Mouse (Mus musculus): Measurements from ENCODE around the gene Fam120a. TPM values are rescaled to one million over a fixed set of nuclear protein-coding genes. Genes with fewer than 3 reads are reported as not detected.

The Fam120a gene
- polyA plus RNA-seq, 1 experiment from 2014 or later: 20.2 TPM

DNA sequence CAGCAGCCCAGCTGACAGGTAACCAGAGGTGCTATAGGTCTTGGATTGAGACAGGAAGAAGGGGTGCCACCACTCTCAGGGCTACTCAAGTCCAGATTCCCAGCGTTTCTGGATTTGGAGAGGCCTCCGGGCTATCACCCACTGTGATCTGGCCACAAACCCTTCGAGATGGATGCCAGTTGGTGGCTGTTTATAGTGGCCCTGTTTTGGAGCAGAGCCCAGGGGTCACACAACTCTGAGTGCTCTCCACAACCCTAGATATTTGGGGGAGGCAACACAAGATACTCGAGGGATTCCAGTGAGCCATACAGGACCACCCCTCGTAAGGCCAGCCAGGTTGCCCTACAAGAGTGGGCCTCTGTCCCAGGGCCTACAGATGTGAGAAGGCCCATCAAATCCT, 98.7 kb downstream of the Fam120a start:
- DNase-seq (ENCODE audit: low spot score) (no peak), ATAC-seq (ENCODE audit: insufficient number of reproducible peaks, low FRiP score, low TSS enrichment, low read depth) (no peak)
- Histone ChIP-seq H3K27me3 (ENCODE audit: control insufficient read depth, insufficient read depth, low read length) (no peaks in the 10 kb centered on the region), H3K9ac (ENCODE audit: low read length) (peak overlapping the region; percentile 99; the same call in 1 of the 2 replicates), H3K9me3 (ENCODE audit: control insufficient read depth, low read length) (no peaks in the 10 kb centered on the region), H3K4me2 (ENCODE audit: low read depth, severe bottlenecking) (peak overlapping the region; percentile 77), H3K27ac (replicated peaks; ENCODE audit: low read depth, low read length) (no peak overlapping the region), H3K4me3 (ENCODE audit: low read depth, low read length) (peak overlapping the region; percentile 52), H3K4me1 (ENCODE audit: control insufficient read depth, insufficient read depth, low read length) (peaks cover 21% of the 10 kb centered on the region), H3K36me3 (ENCODE audit: control insufficient read depth, insufficient read depth, low read length) (no peaks in the 10 kb centered on the region)
- 27% methylated on average over 5 of the region's 5 CpGs for WGBS

GRCm38 (mm10) chr13:48864673-48865356, 103.0 kb downstream of the Fam120a start:
- Histone ChIP-seq H3K27me3 (ENCODE audit: control insufficient read depth, insufficient read depth, low read length) (no peaks in the 10 kb centered on the region), H3K9me3 (ENCODE audit: control insufficient read depth, low read length) (no peaks in the 10 kb centered on the region), H3K4me1 (ENCODE audit: control insufficient read depth, insufficient read depth, low read length) (peaks cover 23% of the 10 kb centered on the region), H3K27ac (replicated peaks; ENCODE audit: low read depth, low read length) (no peak overlapping the region), H3K4me3 (ENCODE audit: low read depth, low read length) (no peak overlapping the region), H3K9ac (ENCODE audit: low read length) (no peak overlapping the region), H3K4me2 (ENCODE audit: low read depth, severe bottlenecking) (no peak overlapping the region), H3K36me3 (ENCODE audit: control insufficient read depth, insufficient read depth, low read length) (no peaks in the 10 kb centered on the region)
- WGBS: 83% methylated on average over 12 of the region's 12 CpGs
- ATAC-seq (ENCODE audit: insufficient number of reproducible peaks, low FRiP score, low TSS enrichment, low read depth): no peak
- no peak for DNase-seq (ENCODE audit: low spot score)

DNA sequence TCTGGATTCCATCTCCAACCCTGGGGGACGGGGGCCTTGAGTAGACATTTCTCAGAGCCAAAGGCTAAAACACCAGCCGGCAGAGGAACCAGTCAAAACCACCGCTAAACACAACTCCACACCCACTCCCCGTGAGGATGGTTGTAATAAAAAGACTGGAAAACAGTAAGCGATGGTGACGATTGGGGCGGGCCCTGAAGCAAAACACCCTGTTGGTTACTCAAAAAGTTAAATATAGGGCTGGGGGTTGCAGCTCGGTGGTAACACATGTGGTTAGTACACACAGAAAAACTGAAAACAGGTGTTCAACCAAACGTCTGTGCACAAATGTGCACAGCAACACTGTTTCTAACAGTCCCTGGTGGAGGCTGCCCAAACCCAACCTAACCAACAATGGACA, 104.3 kb downstream of the Fam120a start:
- DNase-seq (ENCODE audit: low spot score) (no peak), ATAC-seq (ENCODE audit: insufficient number of reproducible peaks, low FRiP score, low TSS enrichment, low read depth) (no peak)
- Histone ChIP-seq H3K27ac (replicated peaks; ENCODE audit: low read depth, low read length) (peak overlapping the region; percentile 36; the same call in 1 of the 2 replicates), H3K4me2 (ENCODE audit: low read depth, severe bottlenecking) (no peak overlapping the region), H3K27me3 (ENCODE audit: control insufficient read depth, insufficient read depth, low read length) (no peaks in the 10 kb centered on the region), H3K4me3 (ENCODE audit: low read depth, low read length) (no peak overlapping the region), H3K4me1 (ENCODE audit: control insufficient read depth, insufficient read depth, low read length) (peaks cover 20% of the 10 kb centered on the region), H3K9me3 (ENCODE audit: control insufficient read depth, low read length) (no peaks in the 10 kb centered on the region), H3K9ac (ENCODE audit: low read length) (no peak overlapping the region), H3K36me3 (ENCODE audit: control insufficient read depth, insufficient read depth, low read length) (no peaks in the 10 kb centered on the region)
- WGBS: 42% methylated on average over 9 of the region's 9 CpGs

DNA sequence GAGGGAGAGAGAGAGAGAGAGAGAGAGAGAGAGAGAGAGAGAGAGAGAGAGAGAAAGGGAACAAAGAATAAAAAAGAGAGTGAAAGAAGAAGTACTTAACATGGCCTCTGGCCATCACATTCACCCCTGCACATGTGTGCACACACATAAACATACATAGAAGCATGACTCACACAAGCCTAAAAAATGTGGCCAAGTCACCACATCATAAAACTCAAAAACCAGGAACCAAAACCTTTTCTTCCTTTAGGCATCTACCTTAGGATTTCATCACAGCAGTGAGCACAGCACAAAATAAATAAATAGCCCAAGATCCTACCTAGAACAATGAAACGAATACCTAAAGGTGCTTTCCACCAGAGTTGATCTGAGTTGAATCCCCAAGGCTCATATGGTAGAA, 105.9 kb downstream of the Fam120a start:
- DNase-seq (ENCODE audit: low spot score) (no peak), ATAC-seq (ENCODE audit: insufficient number of reproducible peaks, low FRiP score, low TSS enrichment, low read depth) (no peak)
- Histone ChIP-seq H3K9me3 (ENCODE audit: control insufficient read depth, low read length) (no peaks in the 10 kb centered on the region), H3K9ac (ENCODE audit: low read length) (no peak overlapping the region), H3K4me1 (ENCODE audit: control insufficient read depth, insufficient read depth, low read length) (peaks cover 34% of the 10 kb centered on the region), H3K4me2 (ENCODE audit: low read depth, severe bottlenecking) (no peak overlapping the region), H3K36me3 (ENCODE audit: control insufficient read depth, insufficient read depth, low read length) (no peaks in the 10 kb centered on the region), H3K27ac (replicated peaks; ENCODE audit: low read depth, low read length) (no peak overlapping the region), H3K27me3 (ENCODE audit: control insufficient read depth, insufficient read depth, low read length) (no peaks in the 10 kb centered on the region), H3K4me3 (ENCODE audit: low read depth, low read length) (no peak overlapping the region)
- WGBS: 86% methylated on average over 1 of the region's 1 CpGs

GRCm38 (mm10) chr13:48858779-48859178, 109.0 kb downstream of the Fam120a start:
- DNase-seq (ENCODE audit: low spot score): no peak
- no peak overlapping the region for H3K9ac ChIP-seq (ENCODE audit: low read length)
- no peaks in the 10 kb centered on the region for H3K36me3 ChIP-seq (ENCODE audit: control insufficient read depth, insufficient read depth, low read length)
- no peaks in the 10 kb centered on the region for H3K9me3 ChIP-seq (ENCODE audit: control insufficient read depth, low read length)
- peaks cover 36% of the 10 kb centered on the region for H3K4me1 ChIP-seq (ENCODE audit: control insufficient read depth, insufficient read depth, low read length)
- H3K27me3 ChIP-seq (ENCODE audit: control insufficient read depth, insufficient read depth, low read length): no peaks in the 10 kb centered on the region
- ATAC-seq (ENCODE audit: insufficient number of reproducible peaks, low FRiP score, low TSS enrichment, low read depth): no peak
- 69% methylated on average over 4 of the region's 4 CpGs for WGBS
- no peak overlapping the region for H3K4me3 ChIP-seq (ENCODE audit: low read depth, low read length)
- no peak overlapping the region for H3K27ac ChIP-seq (replicated peaks; ENCODE audit: low read depth, low read length)
- no peak overlapping the region for H3K4me2 ChIP-seq (ENCODE audit: low read depth, severe bottlenecking)

DNA sequence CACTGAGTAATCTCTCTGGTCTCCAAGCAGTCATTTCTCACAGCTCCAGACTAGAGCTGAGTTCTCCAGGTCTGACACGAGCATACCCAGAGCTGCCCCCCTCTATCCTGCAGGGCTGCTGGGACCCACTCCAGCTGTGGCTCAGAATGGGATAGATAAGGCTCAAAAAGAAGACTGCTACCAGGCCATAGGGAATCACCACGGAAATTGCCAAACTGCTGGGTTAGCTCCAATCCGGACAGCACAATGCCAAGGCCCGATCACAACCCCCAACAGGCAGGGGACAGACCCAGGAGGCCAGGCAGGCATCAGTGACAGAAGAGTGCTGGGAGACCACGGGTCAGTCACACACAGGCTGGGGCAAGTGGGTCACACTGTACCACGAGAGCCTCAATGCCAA, 109.8 kb downstream of the Fam120a start:
- Histone ChIP-seq H3K36me3 (ENCODE audit: control insufficient read depth, insufficient read depth, low read length) (no peaks in the 10 kb centered on the region), H3K27ac (replicated peaks; ENCODE audit: low read depth, low read length) (no peak overlapping the region), H3K9ac (ENCODE audit: low read length) (no peak overlapping the region), H3K27me3 (ENCODE audit: control insufficient read depth, insufficient read depth, low read length) (no peaks in the 10 kb centered on the region), H3K4me3 (ENCODE audit: low read depth, low read length) (no peak overlapping the region), H3K4me2 (ENCODE audit: low read depth, severe bottlenecking) (no peak overlapping the region), H3K9me3 (ENCODE audit: control insufficient read depth, low read length) (no peaks in the 10 kb centered on the region), H3K4me1 (ENCODE audit: control insufficient read depth, insufficient read depth, low read length) (peaks cover 39% of the 10 kb centered on the region)
- WGBS: 80% methylated on average over 6 of the region's 6 CpGs
- ATAC-seq (ENCODE audit: insufficient number of reproducible peaks, low FRiP score, low TSS enrichment, low read depth) (no peak), DNase-seq (ENCODE audit: low spot score) (no peak)

GRCm38 (mm10) chr13:48857246-48857932, 110.4 kb downstream of the Fam120a start:
- WGBS: 40% methylated on average over 7 of the region's 7 CpGs
- no peak overlapping the region for H3K27ac ChIP-seq (replicated peaks; ENCODE audit: low read depth, low read length)
- peaks cover 38% of the 10 kb centered on the region for H3K4me1 ChIP-seq (ENCODE audit: control insufficient read depth, insufficient read depth, low read length)
- no peaks in the 10 kb centered on the region for H3K9me3 ChIP-seq (ENCODE audit: control insufficient read depth, low read length)
- ATAC-seq (ENCODE audit: insufficient number of reproducible peaks, low FRiP score, low TSS enrichment, low read depth): 0 out of 2 replicates have a peak, but pooled peaks have one; percentile 29
- no peak overlapping the region for H3K4me2 ChIP-seq (ENCODE audit: low read depth, severe bottlenecking)
- no peak overlapping the region for H3K4me3 ChIP-seq (ENCODE audit: low read depth, low read length)
- peak; percentile 32 for DNase-seq (ENCODE audit: low spot score)
- H3K9ac ChIP-seq (ENCODE audit: low read length): no peak overlapping the region
- H3K36me3 ChIP-seq (ENCODE audit: control insufficient read depth, insufficient read depth, low read length): no peaks in the 10 kb centered on the region
- no peaks in the 10 kb centered on the region for H3K27me3 ChIP-seq (ENCODE audit: control insufficient read depth, insufficient read depth, low read length)

- no peaks in the 10 kb centered on the region for H3K9me3 ChIP-seq (ENCODE audit: control insufficient read depth, low read length)
- no peaks in the 10 kb centered on the region for H3K27me3 ChIP-seq (ENCODE audit: control insufficient read depth, insufficient read depth, low read length)
- DNase-seq (ENCODE audit: low spot score): no peak
- H3K36me3 ChIP-seq (ENCODE audit: control insufficient read depth, insufficient read depth, low read length): no peaks in the 10 kb centered on the region
- no peak overlapping the region for H3K9ac ChIP-seq (ENCODE audit: low read length)
- H3K27ac ChIP-seq (replicated peaks; ENCODE audit: low read depth, low read length): no peak overlapping the region
- no peak overlapping the region for H3K4me3 ChIP-seq (ENCODE audit: low read depth, low read length)
- WGBS: 54% methylated on average over 3 of the region's 3 CpGs
- no peak for ATAC-seq (ENCODE audit: insufficient number of reproducible peaks, low FRiP score, low TSS enrichment, low read depth)
- H3K4me1 ChIP-seq (ENCODE audit: control insufficient read depth, insufficient read depth, low read length): peaks cover 40% of the 10 kb centered on the region
- no peak overlapping the region for H3K4me2 ChIP-seq (ENCODE audit: low read depth, severe bottlenecking)
These were observed 113.9 kb downstream of the Fam120a start for GRCm38 (mm10) chr13:48853947-48854346.
